Mouse (Mus musculus): ENCODE measurements around the gene Sema4c.

Sema4c gene

DNA sequence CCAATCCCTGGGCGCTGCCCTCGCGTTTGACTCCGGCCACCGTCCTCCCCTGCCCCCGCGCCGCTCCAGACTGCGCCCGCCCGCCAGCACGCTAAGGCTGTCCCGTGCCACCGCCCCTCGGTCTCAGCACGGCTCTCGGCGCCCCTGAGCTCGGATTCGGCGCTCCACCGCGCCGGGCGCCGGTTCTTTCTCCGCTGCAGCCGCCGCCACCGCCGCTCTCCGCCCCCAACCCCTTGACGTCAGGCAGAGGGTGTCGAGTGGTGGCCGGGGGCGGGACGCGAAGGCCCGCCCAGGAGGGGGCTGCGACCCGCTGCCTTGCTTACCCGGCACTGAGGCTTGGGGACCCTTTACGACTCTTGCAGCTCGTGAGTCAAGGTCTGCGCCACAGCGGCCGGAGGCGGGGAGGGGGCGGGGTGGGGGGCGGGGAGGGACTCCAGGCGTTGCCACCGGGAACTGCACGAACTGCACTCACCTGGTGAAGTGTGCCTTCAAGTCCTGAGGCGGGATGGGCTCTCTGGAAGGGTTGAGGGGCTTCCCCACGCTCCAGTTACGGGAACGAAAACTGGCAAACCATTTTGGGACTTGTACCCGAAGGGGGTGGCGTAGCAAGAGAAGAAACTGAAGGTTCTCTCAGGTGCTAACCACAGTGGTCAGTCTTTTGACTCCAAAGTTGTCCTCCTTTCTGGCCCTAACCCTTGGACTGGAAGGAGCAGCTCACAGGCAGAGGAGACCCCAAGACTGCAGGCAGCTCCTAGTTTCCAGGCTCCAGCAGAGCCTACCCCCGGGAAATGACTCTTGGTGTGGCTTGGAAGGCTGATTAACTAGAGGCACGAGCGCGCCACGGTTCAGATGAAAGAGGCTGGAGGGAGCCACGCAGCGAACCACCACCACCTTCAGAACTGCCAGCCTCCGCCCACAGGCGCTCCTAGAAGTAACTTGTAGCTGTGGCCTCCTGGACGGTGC, at the start of gene Sema4c:
Gene Sema4c (minus strand): TSS at position 319 of the 963 bp plus-strand sequence.
- in situ Hi-C loops (cut with MboI, MseI), result no loop called here

DNA sequence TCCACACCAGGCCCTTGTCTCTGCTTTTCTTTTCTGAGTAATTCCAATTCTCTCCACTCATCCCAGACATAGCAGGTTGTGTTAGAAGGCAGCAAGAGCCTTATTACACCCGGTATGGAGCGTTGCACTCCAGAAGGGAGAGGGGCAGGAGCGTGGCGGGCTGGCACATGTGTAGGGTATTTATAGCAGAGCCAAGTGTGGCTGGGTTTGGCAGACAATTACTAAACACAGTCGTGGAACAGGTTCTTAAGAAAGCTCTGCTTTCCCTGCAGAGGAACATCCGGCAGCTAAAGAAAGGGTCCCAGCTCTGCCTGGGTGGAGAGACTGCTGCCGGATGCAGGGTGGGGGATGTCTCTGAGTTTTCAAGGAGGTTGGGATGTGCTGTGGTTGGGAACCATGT, 48.8 kb upstream of the Sema4c start:
- in situ Hi-C loops (cut with MboI, MseI), result no loop called here

DNA sequence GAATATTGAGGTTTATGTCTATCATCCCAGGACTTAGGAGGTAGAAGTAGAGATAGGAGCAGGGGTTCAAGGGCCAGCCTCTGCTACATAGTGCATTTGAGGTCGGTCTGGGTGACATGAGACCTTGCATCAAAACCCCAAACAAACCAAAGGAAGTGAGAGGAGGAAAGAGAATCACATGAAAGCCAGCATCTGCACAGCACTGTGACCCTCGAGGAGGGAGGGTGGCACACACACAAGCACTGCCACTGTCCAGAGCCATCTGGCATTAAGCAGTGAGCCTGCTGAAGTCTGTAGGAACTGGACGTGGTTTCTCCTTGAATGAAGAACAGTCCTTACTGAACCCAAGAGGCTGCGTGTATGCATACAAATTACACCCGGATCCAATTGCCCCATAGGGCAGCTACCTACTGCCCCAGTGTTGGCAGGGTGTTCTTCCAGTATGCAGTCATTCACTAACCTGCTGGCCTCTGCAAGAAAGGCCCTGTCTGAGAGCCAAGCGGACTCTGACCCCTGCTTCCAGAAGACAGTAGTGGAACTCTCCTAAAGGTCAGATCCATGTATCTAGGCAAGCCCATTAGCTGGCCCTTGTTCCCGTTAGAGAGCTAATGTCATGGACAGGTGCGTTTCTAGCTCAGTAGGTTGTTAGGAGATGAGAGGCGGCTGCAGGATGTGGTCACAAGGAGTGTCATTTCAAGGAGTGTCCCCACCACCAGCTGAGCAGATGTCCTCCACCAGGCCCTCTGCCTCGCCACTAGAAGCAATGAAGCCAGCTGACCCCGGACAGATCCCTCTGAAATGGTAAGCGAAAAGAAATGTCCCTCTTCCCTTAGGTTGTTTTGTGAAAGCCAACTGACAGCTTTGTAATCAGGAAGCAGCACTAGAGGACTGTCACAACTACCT, 46.4 kb upstream of the Sema4c start:
- in situ Hi-C loops (cut with MboI, MseI), result no loop called here

DNA sequence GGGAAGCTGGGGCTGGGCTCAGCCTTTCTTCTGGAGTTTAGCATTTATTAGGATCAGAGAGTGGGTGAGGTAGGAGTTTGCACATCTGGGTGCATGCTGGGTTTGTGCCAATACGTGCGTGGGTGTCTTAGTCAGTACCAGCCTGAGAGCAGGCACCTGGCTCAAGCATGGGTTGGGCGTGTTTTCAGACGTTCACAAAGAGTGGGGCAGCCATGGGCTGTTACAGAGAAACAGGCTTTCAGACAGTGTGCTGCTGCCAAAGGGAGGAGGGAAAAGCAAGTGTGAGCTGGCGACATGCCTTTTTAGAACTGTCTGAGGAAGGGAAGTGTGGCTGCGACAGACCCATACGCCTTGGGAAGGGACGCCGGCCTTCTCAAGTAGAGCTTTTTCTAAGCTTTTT, 45.2 kb upstream of the Sema4c start:
- in situ Hi-C loops (cut with MboI, MseI), result no loop called here

DNA sequence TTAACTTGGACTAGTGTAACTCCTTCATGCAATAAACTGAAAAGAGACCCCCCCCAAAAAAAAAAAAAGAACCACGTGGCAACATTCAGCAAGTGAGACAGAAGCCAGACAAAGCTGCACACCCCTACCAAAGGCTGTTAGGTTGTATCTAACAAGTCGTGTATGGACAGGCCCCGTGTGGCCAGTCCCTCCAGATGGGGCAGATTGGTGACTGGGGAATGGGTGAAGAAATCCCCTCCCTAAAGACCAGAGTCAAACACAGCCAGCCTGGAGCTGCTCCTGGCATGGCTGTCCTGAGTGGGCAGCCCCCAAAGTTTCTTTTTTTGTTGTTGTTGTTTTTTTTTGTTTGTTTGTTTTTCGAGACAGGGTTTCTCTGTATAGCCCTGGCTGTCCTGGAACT, 44.1 kb upstream of the Sema4c start:
- in situ Hi-C loops (cut with MboI, MseI), result no loop called here

DNA sequence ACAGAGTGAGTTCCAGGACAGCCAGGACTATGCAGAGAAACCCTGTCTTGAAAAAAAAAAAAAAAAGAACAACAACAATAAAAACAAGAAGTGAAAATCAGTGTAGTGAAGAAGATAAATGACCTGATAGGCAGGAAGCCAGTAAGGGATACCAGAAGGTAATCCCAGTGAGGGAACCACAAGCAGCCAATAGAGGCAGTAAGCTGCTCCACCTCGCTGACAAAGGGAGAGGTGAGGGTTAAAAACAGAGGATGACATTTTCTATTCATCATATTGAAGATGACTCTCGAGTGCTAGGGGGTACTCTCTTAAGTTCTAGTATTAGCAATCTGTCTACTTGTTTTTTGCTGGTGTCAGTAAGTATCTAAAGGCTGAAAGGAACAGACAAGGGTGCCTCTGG, 40.3 kb upstream of the Sema4c start:
- in situ Hi-C loops (cut with MboI, MseI), result loop anchor here (10.0 kb wide), 1 partner anchor 1466 kb away; no protein-coding TSS in a partner anchor

DNA sequence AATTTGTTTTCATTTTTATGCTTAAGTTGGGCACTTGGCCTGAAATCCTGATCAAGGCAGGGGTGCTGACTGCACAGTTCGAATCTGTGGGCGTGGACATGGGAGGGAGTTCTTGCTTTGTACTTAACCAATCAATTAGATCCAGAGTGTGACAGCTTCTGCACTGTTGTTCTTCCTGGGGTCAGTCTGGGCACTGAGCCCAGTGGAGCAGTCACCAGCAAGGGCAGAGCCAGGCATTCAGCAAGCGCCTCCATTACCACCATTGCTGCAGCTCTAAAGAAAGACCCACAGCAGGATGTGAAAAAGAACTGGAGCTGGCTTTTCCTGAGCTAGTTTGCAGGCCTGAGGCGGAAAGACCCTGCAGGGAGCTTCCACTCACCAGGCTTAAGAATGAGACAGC, 38.0 kb upstream of the Sema4c start:
- in situ Hi-C loops (cut with MboI, MseI), result loop anchor here (10.0 kb wide), 1 partner anchor 1469 kb away; no protein-coding TSS in a partner anchor

DNA sequence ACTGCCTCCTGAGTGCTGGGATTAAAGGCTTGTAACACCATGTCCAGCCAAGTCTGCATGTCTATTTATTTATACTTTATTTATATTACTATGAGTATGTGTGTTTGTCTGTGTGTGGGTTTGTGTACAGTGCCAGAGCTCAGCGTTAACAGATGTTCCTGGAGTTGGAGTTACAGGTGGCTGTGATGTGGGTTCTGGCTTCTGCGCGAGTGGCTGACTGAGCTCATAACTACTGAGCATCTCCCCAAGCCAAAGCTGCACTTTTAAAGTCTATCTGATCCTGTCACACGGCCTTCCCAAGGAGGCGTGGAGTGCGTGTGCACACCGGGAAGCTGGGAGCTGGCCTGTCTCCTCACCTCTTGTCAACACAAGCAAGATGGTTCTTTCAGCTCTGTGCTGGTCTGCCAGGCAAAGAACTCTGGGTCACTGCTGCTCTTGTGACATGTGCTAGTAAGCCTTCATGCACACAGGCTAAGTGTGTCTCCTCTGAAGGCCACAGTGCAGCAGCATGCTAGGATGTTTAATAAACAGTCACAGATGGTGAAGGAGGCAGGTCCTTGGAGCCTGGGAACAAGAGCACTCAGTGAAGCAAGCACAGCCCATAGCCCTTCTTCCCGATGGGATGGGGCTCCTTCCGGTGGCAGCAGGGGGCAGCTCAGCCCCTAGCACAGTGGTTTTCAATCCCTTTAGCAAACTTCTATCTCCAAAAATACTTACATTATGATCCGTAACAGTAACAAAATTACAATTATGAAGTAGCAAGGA, 37.2 kb upstream of the Sema4c start:
- in situ Hi-C loops (cut with MboI, MseI), result loop anchor here (10.0 kb wide), 1 partner anchor 1469 kb away; no protein-coding TSS in a partner anchor

DNA sequence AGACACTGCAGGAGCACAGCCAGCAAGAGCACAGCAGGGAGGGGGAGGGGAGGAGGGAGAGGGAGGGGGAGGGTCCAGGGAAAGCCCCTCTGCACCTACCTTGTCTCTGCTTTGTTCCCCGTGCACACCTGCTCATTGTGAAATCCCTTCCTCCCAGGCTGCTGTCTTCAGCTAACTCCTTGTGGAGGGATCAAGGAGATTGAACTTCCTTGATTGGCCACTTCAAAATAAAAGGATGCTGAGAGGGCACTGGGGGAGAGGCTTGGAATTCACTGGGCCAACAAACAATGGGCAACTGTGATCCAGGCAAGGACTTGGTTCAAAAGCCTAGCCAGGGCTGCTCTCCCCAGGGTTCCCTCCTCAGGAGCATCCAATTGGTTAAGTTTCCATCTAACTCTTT, 35.0 kb upstream of the Sema4c start:
- in situ Hi-C loops (cut with MboI, MseI), result loop anchor here (10.0 kb wide), 1 partner anchor 1472 kb away; no protein-coding TSS in a partner anchor

DNA sequence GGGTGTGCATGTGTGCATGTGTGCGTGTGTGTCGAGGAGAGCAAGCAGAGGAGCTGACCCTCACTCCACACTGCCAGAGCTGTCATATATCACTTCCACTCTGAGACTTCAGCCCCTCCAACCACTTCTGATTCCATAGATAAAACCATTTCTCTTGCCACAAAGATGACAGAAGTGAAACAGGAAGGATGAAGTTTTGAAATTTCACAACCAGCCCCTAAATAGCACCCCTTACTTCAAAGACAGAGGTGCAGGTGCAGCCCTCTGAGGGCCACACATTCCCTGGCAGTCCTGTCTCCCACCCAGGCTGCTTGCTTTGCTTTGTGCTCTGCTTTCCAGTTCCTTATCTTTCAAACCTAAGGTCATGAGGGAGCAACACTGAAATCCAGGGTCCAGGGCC, 33.3 kb upstream of the Sema4c start:
- in situ Hi-C loops (cut with MboI, MseI), result loop anchor here (10.0 kb wide), 1 partner anchor 1473 kb away; no protein-coding TSS in a partner anchor

DNA sequence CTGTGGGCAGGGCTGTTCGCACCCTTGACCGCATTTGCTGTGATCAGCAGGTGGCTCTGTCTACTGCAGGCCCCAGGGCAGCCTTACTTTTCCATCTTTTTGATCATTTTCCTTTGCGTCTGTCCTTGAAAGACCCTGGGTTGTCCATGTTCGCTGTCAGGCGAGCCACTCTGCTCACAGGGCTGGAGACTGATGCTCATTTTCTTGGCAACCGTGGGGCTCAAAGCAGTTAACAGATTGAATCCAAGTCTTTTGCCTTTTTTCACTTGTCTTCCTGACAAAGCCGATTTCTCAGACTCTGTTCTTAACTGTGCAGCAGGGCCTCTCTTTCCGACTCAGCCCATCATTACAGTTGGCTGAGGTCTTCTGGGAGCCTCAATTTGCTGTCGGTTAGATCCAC, 32.5 kb upstream of the Sema4c start:
- in situ Hi-C loops (cut with MboI, MseI), result loop anchor here (10.0 kb wide), 1 partner anchor 1474 kb away; no protein-coding TSS in a partner anchor

DNA sequence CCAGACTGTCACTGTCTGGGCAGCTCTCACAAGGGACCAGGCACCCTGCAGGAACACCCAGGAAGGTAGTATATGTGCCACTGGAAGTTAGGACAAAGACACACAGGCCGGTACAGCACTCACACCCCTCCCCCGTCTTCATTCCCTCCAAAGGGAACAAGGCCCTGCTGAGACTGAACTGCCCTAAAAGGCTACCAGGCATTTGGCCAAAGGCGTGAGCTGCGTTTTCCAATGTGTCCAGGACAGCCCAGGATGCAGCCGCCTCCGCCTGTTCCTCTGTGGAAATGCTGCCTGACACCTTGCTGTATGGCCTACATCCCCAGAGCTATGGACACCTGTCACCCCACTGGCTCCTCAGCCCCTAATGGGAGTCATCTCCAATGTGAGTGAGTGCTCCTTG, 31.3 kb upstream of the Sema4c start:
- in situ Hi-C loops (cut with MboI, MseI), result no loop called here

DNA sequence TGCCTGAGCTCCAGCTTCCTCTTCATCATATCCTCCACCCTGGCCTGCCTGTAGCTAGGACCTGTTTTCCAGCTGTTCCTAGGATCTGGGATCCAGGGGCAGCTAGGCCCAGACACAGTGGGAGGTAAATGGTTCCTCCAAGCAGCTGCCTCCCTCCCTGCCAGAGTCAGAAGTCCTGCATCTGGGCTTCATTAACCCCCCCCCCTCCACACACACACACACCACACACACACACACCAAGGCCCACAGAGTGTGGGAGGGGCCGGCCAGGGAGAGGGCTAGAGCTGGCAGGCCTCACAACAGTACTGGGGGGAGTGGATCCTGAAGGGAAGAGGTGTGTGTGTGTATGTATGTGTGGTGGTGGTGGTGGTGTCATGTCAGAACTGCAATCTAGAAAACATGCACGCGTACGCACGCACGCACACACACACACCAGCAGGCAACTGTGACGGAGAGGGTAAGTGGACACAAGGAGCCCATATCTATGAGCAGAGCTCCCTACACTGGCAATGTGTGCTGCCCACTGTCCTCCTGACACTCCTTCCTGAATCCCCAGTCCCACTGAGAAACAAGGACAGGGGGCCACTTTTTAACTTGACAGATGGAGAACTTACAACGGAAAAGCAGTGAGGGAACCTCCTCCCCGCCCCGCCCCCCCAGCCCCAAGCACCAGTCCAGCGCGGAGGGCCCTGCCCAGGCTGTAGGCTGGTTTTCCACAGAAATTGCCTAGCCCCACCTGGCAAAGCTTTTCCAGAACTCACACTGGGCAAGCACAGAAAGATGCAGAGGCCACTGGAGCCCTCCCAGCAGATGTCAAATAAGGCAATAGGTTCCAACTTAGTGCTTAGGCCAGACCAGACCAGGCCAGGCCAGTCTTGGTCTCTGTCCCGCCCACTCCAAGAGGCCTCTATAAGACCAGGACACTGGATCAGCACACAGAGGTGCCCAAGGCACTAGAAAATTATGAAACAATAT, 30.6 kb upstream of the Sema4c start:
- in situ Hi-C loops (cut with MboI, MseI), result no loop called here

DNA sequence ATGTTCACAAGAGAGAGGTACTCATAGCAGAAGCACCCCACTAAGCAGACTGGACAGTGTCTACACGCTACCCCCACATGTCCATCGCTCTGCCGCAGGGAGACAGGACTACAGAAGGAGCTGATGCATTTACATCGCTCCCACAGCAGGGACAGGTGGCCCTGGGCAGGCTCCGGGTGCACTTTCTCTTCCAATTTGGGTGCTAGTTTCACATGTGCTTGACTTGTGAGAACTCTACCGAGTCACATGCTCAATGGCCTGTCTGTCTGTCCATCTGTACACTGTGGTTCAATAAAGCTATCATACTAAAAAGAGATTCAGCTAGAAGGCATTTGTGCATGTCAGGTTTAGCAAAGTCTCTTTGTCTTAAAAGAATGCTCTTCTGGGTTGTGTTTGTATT, 29.7 kb upstream of the Sema4c start:
- in situ Hi-C loops (cut with MboI, MseI), result no loop called here

DNA sequence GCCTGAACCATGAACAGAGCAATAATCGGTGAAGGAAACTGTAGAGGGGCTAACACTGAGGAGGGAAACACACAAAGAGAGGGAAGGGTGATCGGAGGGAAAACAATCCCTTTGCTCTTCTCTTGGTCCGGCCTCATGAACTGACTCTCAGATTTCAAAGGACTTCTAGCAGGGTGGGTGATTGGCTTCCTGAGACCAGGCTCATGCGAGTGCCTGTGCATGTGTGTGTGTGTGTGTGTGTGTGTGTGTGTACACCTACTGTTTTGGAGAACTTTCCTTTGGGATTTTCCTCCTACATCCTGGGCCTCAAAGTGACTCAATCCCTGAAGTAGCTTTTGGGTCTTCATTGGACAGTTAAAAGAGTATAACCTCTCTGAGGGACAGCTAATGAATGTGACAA, 28.1 kb upstream of the Sema4c start:
- in situ Hi-C loops (cut with MboI, MseI), result no loop called here

DNA sequence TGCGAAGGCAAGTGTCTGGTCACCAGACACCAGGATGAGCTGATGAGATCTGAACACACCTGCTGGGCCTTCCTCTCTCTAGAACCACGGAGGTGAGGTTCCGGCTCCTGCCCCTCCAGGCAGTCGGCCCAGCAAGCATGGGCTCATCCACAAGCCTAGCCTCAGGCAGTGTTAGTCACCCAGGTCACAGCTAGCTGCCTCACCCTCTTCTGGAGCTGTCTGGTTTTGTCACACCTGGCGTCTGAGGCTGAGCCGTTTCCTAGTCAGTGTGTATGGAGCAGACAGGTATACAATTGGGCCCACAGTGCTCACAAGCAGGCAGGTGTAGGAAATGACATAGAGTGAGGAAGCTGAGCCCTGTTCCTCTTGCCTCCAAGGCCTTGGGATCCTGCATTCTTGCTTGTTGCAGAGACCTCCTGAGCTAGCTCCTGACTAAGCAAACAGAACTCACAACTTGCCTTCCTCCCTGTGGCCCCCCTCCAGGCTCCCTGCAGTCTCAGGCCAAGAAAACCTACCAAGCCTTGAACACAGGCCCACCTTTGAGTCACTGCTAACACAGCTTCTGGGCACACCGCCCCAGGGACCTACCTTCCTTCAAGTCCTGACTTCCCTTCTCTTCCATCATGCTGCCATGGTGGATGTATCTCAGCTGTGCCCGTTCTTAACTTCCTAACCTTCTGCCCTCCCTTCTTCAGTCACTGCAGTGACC, 25.4 kb upstream of the Sema4c start:
- in situ Hi-C loops (cut with MboI, MseI), result no loop called here

DNA sequence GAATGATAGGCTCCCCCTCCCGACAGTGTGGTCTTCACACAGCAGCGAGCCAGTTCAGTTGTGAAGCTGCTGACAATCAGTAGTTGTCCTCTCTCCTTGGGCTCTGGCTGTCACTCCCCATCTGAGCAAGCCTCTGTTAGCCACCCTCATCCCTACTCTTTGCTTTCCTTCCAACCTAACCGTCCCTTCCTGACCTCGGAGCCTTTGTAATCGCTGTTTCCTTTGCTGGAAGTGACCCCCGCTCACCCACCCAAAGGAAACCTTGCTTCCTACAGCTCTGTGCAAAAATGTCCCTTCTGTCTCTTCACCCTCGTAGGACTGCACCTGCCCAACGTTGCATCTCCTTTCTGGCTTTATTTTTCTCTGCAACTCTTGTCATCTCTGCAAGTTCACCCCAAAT, 24.1 kb upstream of the Sema4c start:
- in situ Hi-C loops (cut with MboI, MseI), result no loop called here

DNA sequence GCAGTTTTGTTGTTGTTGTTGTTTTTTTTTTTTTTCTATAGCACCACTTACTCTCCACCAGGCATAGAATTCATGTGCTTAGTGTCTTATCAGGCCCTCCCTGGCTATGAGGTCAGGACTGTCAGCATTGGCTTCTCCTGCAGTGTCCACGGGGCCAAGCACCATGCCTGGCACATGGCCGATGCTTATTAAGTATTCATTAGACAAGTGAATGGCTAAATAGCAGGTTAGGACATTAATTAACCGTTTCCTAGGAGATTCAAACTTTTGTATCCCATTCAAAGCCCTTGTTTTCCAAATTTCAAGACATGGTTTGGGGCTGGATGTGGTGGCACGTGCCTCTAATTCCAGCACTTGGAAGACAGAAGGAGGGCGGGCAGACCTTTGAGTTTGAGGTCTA, 23.1 kb upstream of the Sema4c start:
- in situ Hi-C loops (cut with MboI, MseI), result no loop called here

DNA sequence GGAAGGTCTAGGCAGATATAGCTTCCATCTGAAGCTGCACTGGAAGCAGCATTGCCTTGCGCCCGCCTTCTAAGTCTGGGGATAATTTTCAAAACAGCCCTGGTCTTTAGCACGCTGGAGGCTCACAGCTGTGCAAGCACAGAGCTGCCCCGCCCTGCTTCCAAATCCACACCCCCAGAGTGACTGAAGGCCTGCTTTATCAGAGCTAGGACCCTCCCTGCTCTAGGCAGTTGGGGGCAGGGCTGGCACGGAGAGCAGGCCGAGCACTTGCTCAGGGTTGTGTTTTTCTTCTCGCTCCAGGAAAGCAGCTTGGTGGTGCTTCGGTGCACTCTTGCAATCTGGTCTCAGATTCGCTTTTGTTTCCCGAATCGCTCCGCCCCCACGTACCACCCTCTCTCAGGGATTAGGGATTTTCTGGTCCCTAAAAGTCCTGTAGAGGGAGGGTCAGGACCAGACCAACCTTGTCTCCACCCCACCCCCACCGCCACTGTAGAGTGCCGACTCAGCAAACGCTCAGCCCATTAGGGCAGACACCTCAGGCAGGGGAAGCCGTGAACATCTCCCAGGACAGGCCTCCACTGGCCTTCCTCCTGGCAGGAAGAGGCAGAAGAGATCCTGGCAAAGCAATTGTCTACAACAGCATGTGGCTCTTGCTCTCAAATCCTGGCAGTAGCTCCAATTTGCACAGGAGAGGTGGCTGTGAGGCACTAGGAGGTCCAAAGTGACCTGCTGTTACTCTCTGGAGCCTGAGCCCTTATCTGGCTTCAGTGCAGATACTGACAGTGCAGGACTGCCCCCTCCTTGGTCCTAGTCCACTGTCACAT, 22.4 kb upstream of the Sema4c start:
- in situ Hi-C loops (cut with MboI, MseI), result no loop called here

Data from T-helper 2 cell (primary cell).